Mouse (Mus musculus): ENCODE results near the gene Tenm3.

Gene Tenm3

GRCm38 (mm10) chr8:48740147-48740881 lies 103.4 kb downstream of the Tenm3 start:
- no peak for DNase-seq

GRCm38 (mm10) chr8:48733731-48734130 lies 110.0 kb downstream of the Tenm3 start:
- DNase-seq = no peak

DNA sequence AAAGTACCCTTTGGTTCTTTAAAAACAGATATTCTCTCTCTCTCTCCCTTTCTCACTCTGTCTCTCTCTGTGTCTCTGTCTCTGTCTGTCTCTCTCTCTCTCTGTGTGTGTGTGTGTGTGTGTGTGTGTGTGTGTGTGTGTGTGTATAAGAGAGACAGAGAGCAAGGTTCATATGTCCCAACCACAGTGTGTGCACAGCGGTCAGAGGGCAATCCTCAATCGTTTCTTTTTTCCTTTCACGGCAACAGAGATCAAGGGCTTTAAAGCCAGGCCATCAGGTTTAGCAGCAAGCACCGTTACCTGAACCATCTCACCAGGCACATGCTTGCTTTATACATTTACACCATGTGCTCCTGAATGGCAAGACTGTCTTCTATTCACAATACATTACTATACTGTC lies 110.7 kb downstream of the Tenm3 start:
- DNase-seq = no peak

- no peak for DNase-seq
Observed at GRCm38 (mm10) chr8:48730701-48731100, 113.0 kb downstream of the Tenm3 start.

DNA sequence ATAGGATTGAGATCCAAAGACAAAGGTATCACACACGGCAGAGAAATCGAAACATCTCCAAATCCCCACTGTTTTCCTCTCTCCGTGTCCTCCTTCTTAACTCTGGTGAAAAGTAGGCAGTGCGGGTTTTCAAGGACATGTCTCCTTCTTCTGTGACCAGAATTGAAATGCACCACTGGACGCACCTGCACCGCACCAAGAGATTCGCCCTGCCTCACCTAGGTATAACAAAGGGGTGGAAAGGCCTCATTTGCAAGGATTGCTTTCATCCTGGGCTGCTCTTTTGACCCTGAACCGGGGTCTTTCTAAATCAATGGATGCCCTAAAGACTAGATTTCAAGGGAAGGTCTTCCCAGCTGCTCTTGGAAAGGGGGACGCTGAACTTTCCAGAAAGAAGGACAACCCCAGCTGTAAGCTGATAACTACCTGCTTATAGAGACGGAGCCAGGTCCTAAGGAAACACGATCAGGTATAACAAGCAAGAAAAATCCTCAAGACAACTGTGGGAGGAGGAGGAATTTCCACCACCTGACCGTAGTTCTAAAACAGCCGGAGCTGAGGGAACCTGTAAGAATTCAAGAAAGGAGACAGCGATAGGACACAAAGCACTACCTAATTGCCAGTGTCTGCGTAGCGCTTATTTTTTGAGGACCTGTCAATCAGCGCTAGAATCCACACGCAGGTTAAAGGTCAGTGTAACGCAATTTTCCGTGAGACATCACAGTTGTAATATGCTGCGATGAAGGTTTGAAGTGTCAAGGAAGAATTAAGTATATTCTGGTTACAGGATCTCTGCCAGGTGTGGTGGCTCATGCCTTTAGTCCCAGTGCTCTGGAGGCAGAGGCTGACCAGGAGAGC lies 114.7 kb downstream of the Tenm3 start:
- no peak for DNase-seq

GRCm38 (mm10) chr8:48728006-48728405 lies 115.7 kb downstream of the Tenm3 start:
- no peak for DNase-seq

- DNase-seq = no peak
Observed at GRCm38 (mm10) chr8:48722744-48723143, 121.0 kb downstream of the Tenm3 start.

DNA sequence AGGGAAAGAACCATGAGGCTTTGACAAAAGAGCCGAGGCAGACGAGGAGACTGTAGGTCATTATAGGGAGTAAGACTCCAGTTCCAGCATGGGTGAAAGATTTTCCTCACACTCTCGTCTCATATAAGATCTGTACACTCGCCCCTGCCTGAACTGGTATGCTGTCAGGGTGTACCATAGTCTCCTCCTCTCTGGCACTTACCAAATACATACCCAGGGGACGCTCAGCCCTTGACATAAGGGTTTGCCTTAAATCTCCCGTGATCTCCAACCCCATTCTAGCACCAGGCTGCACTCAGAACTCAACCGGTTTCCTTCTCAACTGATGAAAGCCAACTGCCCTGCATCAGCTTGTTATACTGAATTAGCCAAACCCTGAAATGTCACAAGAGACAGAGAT lies 121.4 kb downstream of the Tenm3 start:
- no peak for DNase-seq

- DNase-seq = no peak
Observed at GRCm38 (mm10) chr8:48721376-48721775, 122.4 kb downstream of the Tenm3 start.

- DNase-seq = no peak
Observed at GRCm38 (mm10) chr8:48715616-48716015, 128.1 kb downstream of the Tenm3 start.

DNA sequence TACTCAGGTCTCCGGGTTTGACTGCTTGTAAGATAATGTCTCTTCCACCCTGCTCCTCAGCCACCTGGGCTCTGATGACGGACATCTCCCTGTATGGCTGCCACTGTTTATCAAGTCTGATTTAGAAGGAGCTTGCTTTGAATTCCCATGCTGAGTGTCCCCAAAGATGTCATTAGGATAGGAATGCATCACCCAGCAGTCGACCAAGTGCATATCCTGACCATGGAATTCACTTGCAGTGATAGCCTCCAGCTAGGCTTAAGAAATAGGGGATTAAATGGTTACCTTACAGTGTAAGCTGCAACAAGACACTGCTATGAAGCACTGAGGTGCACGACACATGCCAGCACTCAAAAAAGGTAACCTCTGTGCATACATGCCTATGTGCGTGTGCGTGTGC lies 137.1 kb downstream of the Tenm3 start:
- DNase-seq = no peak

GRCm38 (mm10) chr8:48704885-48705515 lies 138.8 kb downstream of the Tenm3 start:
- DNase-seq = no peak

DNA sequence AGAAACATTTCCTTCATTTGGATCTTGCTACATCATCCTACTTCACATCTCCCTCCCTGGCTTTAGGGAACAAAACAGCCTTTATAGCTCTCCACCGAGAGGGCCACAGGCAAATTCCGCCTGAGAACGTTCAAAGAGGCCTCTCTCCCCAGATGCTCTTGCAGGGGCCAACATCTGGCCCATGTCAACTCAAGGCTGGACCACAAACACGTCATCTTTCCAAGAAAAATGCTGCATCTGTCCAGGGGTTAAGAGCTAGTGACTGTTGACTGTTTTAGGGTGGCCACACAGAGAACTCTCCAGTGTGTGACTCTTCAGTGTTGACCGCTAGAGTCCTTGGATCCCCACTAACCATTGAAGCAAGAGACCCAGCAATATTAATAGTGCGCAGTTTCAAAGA lies 139.3 kb downstream of the Tenm3 start:
- no peak for DNase-seq

- no peak for DNase-seq
Observed at GRCm38 (mm10) chr8:48690665-48691395, 152.9 kb downstream of the Tenm3 start.

- no peak for DNase-seq
Observed at GRCm38 (mm10) chr8:48688706-48689105, 155.0 kb downstream of the Tenm3 start.

- no peak for DNase-seq
Observed at GRCm38 (mm10) chr8:48688188-48688587, 155.6 kb downstream of the Tenm3 start.

DNA sequence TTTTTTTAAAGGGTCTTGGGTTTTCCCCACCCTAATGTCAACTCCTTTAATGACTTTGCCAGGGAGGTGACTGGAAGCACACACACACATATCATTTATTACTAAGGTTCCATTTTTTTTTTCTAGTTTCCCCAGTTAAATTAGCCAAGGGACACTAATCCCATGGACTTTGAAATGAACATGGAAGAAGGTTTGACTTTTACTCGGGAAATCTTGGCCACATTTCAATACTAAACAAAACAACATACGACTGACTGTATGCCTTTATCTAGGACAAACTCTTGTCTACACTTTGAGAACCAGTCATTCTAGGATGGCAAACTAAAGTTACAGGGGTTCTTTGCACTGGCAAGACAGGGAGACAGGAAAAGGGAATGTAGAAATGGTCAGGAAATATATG lies 170.3 kb downstream of the Tenm3 start:
- DNase-seq = no peak

DNA sequence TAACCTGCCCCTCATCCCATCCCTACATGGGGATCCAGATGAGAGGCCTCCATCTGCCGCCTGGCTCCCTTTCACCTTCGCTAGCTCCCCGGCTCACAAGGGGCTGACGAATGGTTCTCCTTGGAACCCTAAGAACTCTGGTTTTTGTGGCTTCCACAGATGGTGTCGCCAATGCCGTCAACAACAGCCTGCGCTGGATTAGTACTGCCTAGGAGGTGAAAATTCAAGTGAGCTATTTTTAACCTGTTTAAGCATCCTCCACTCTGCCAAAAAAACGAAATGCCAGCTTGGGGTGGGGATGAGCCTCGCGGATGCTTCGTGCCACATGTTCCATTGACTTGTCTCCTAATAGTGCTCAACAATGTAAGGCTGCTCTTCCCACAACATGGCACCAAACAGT lies 171.3 kb downstream of the Tenm3 start:
- no peak for DNase-seq

GRCm38 (mm10) chr8:48671318-48671717 lies 172.4 kb downstream of the Tenm3 start:
- no peak for DNase-seq

GRCm38 (mm10) chr8:48670895-48671294 lies 172.9 kb downstream of the Tenm3 start:
- DNase-seq = no peak

DNA sequence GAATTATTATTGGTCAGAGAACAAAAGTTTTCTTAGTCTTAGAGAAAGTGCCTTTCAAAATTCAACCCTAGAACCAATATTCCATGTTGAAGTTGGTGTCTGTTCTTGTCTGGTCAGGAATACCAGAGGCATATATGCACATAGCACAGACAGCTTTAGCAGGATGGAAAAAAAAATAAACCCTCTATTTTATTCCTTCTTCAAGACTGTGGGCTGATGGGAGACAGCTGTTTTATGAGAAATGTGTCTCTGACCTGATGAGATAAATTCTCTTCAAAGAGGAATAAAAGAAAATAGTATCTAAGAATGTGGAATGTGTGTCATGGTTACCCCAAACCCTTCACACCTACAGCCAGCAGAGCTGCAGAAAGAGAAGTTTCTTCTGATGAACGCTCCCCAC lies 173.4 kb downstream of the Tenm3 start:
- no peak for DNase-seq

GRCm38 (mm10) chr8:48665193-48665592 lies 178.6 kb downstream of the Tenm3 start:
- DNase-seq = no peak

DNA sequence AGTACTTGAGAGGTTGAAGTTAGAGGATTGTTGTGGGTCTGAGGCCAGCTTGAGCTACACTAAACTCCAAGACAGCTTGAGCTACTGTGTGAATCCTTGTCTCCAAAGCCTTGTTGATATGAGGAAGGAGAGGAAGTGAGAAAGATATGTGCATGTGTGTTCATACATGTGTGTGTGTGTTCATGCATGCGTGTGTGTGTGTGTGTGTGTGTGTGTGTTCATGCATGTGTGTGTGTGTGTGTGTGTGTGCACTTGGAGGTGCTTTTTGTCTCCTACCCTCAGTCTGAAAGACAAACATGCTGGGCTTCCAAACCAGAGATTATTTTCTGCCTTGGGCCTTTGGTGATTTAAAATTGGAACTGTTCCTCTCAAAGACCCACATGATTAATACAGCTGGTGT lies 184.5 kb downstream of the Tenm3 start:
- no peak for DNase-seq
